18 mouse cellular contexts compared by ENCODE assay signal in the genomic region with DNA sequence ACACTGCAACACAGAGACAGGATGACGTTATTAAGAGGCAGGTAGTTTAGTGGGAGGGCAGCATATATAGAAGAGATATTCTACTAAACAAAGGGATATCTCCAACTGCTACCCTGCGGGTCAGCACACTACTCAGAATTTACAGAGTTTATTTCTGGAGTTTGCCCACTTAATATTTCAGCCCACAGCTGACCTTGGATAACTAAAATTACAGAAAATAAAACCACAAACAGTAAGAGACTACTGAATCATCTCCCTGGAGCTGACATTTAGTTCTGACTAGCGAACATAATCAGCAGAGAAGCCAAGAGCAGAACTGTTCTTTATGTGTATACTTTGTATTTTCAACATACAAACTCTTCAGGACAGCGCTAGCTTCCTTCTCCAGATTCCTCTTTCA. TPM values are rescaled to one million over a fixed set of nuclear protein-coding genes. Genes with fewer than 3 reads are reported as not detected.
DNase-seq lines count a peak whose midpoint lies in the region; ATAC-seq lines count a peak whose summit lies in the region.
"Had no signal": no experiment of that assay in that cellular context is flagged by ENCODE, and none has a peak within 500 bp of the region (broad histone marks: within the 10 kb centered on the region; RNA-seq: fewer than 3 reads in every experiment).

No protein-coding gene starts in this region.

- 0 out of 2 replicates have a peak overlapping the region, but pooled peaks have one; percentile 15 for H3K27ac ChIP-seq in hindbrain, embryonic 15.5 days (replicated peaks)
- H3K27ac ChIP-seq in hindbrain, embryonic 12.5 days: no peak overlapping the region
- no peak overlapping the region for H3K27ac ChIP-seq in forebrain, embryonic 14.5 days (ENCODE audit: low read depth, low read length)
- H3K27ac ChIP-seq: embryonic facial prominence, embryonic 10.5 days; embryonic facial prominence, embryonic 12.5 days; forebrain, embryonic 13.5 days had no signal

- no peak overlapping the region for H3K9ac ChIP-seq in hindbrain, embryonic 15.5 days
- no peak overlapping the region for H3K9ac ChIP-seq in hindbrain, embryonic 12.5 days
- no peak overlapping the region for H3K9ac ChIP-seq in forebrain, embryonic 14.5 days (ENCODE audit: low read length)
- H3K9ac ChIP-seq: embryonic facial prominence, embryonic 12.5 days; forebrain, embryonic 13.5 days had no signal

- H3K4me3 ChIP-seq in hindbrain, embryonic 15.5 days: no peak overlapping the region
- no peak overlapping the region for H3K4me3 ChIP-seq in hindbrain, embryonic 12.5 days
- H3K4me3 ChIP-seq in forebrain, embryonic 14.5 days (ENCODE audit: low read depth, low read length): no peak overlapping the region
- H3K4me3 ChIP-seq: embryonic facial prominence, embryonic 10.5 days; embryonic facial prominence, embryonic 12.5 days; forebrain, embryonic 13.5 days had no signal

- no peaks in the 10 kb centered on the region for H3K27me3 ChIP-seq in hindbrain, embryonic 15.5 days
- no peaks in the 10 kb centered on the region for H3K27me3 ChIP-seq in hindbrain, embryonic 12.5 days
- H3K27me3 ChIP-seq in forebrain, embryonic 14.5 days (replicated peaks; ENCODE audit: control insufficient read depth, insufficient read depth, low read length): no peaks in the 10 kb centered on the region
- H3K27me3 ChIP-seq: embryonic facial prominence, embryonic 12.5 days; forebrain, embryonic 13.5 days had no signal

- no peak overlapping the region for H3K4me2 ChIP-seq in hindbrain, embryonic 15.5 days
- no peak overlapping the region for H3K4me2 ChIP-seq in hindbrain, embryonic 12.5 days (replicated peaks)
- H3K4me2 ChIP-seq in forebrain, embryonic 14.5 days (ENCODE audit: low read length): no peak overlapping the region
- H3K4me2 ChIP-seq: embryonic facial prominence, embryonic 12.5 days; forebrain, embryonic 13.5 days had no signal

- no peak for ATAC-seq in hindbrain, embryonic 15.5 days (ENCODE audit: low FRiP score, low read depth)
- ATAC-seq in hindbrain, embryonic 12.5 days (ENCODE audit: low FRiP score): no peak
- no peak for ATAC-seq in megakaryocyte-erythroid progenitor cell, adult 5-6 weeks (replicated peaks; ENCODE audit: low FRiP score, low TSS enrichment, poor library complexity, severe bottlenecking)
- ATAC-seq in forebrain, embryonic 14.5 days: no peak
- ATAC-seq: forebrain, embryonic 13.5 days; forebrain, embryonic 16.5 days had no signal

- peaks cover 24% of the 10 kb centered on the region for H3K4me1 ChIP-seq in hindbrain, embryonic 15.5 days (replicated peaks)
- H3K4me1 ChIP-seq in hindbrain, embryonic 12.5 days: no peaks in the 10 kb centered on the region
- peaks cover 2% of the 10 kb centered on the region; the same call in 1 of the 2 replicates for H3K4me1 ChIP-seq in forebrain, embryonic 14.5 days (ENCODE audit: control insufficient read depth, insufficient read depth, low read length)

- peak; percentile 27 for DNase-seq in 3T3-L1 (ENCODE audit: low read depth, low spot score)
- peak; percentile 66 for DNase-seq in 416B (ENCODE audit: low read depth)
- no peak for DNase-seq in forebrain, embryonic 14.5 days (ENCODE audit: low spot score)
- DNase-seq: adrenal gland, postnatal 14 days; adrenal gland, postnatal 36 days; cerebellum, adult 11-12 months; cerebellum, adult 2 months; cerebellum, adult 9-10 months; cerebellum, postnatal 10 days; cerebellum, postnatal 25 days had no signal

- no peaks in the 10 kb centered on the region for H3K36me3 ChIP-seq in hindbrain, embryonic 15.5 days
- H3K36me3 ChIP-seq in hindbrain, embryonic 12.5 days: 0 out of 2 replicates have a peak, but pooled peaks cover 5% of the 10 kb centered on the region
- H3K36me3 ChIP-seq in forebrain, embryonic 14.5 days (ENCODE audit: control insufficient read depth, insufficient read depth, low read length): 0 out of 2 replicates have a peak, but pooled peaks cover 3% of the 10 kb centered on the region
- H3K36me3 ChIP-seq: embryonic facial prominence, embryonic 12.5 days had no signal

- WGBS in hindbrain, embryonic 15.5 days: 91% methylated on average over 4 of the region's 4 CpGs
- WGBS in hindbrain, embryonic 12.5 days: 90% methylated on average over 4 of the region's 4 CpGs
- 89% methylated on average over 4 of the region's 4 CpGs for WGBS in forebrain, embryonic 14.5 days

- H3K9me3 ChIP-seq in hindbrain, embryonic 15.5 days: no peaks in the 10 kb centered on the region
- H3K9me3 ChIP-seq in hindbrain, embryonic 12.5 days (replicated peaks): no peaks in the 10 kb centered on the region
- no peaks in the 10 kb centered on the region for H3K9me3 ChIP-seq in forebrain, embryonic 14.5 days (replicated peaks; ENCODE audit: control insufficient read depth, low read length)
- H3K9me3 ChIP-seq: embryonic facial prominence, embryonic 10.5 days; embryonic facial prominence, embryonic 12.5 days; forebrain, embryonic 13.5 days had no signal

RNA-seq across cellular contexts. Expression of a gene that starts 20.2 kb away (rescaled TPM):
- 177 and 185 TPM in 2 replicates for polyA plus RNA-seq in hindbrain, embryonic 15.5 days (2015; fragmentation: Nextera tagmentation; extraction: Ambion mirVana)
- 139 and 151 TPM in 2 replicates for polyA plus RNA-seq in hindbrain, embryonic 12.5 days (2016; fragmentation: Nextera tagmentation; extraction: Ambion mirVana)
- total RNA-seq in megakaryocyte-erythroid progenitor cell, adult 5-6 weeks (2014; fragmentation: Nextera tagmentation): 8.3 and 18.4 TPM in 2 replicates
- total RNA-seq in megakaryocyte-erythroid progenitor cell, adult 5-6 weeks (2017): 14.1 and 24.2 TPM in 2 replicates
- 175 and 222 TPM in 2 replicates for polyA plus RNA-seq in forebrain, embryonic 14.5 days (2014; fragmentation: Nextera tagmentation; extraction: Ambion mirVana)
- total RNA-seq: MEL had no signal
